Mouse (Mus musculus): Measurements from ENCODE around the gene Slc39a8. TPM values are rescaled to one million over a fixed set of nuclear protein-coding genes. Genes with fewer than 3 reads are reported as not detected.

Slc39a8 gene
- total RNA-seq (2021), result 10 to 100 TPM; 14.3 to 14.4 TPM

- intact Hi-C loops (cut with DNase I), result no loop called here
These were observed at the start of gene Slc39a8 for GRCm38 (mm10) chr3:135825016-135825753. Slc39a8 (plus strand) TSS chr3:135825279.

DNA sequence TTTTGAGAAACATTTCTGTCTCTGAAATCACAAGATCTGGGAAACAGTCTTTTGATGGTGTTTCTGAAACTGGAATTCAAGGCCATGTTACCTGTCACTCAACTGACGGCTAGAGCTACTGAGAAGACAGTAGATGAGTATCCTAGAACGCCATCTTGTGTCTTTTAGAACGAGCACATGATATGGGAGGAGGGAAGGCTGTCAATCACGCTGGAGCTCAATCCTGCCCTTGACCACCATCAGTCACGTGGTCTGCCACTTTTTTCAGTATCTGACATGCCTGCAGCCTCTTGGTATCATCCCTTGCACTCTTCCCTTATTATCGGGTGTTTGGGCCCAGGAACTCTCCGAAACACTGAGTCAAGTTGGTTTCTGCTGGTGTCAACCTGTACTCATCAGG, 40.0 kb upstream of the Slc39a8 start:
- intact Hi-C loops (cut with DNase I), result no loop called here

More at GRCm38 (mm10) chr3:135825016-135825753, at the start of gene Slc39a8:
- peak; percentile 58 for DNase-seq

GRCm38 (mm10) chr3:135796117-135796516, 29.0 kb upstream of the Slc39a8 start:
- intact Hi-C loops (cut with DNase I), result no loop called here
- DNase-seq, result no peak

More for the DNA sequence above, 40.0 kb upstream of the Slc39a8 start:
- DNase-seq, result no peak

- intact Hi-C loops (cut with DNase I), result no loop called here
- DNase-seq, result no peak
These were observed 26.8 kb upstream of the Slc39a8 start for GRCm38 (mm10) chr3:135798241-135798640.

DNA sequence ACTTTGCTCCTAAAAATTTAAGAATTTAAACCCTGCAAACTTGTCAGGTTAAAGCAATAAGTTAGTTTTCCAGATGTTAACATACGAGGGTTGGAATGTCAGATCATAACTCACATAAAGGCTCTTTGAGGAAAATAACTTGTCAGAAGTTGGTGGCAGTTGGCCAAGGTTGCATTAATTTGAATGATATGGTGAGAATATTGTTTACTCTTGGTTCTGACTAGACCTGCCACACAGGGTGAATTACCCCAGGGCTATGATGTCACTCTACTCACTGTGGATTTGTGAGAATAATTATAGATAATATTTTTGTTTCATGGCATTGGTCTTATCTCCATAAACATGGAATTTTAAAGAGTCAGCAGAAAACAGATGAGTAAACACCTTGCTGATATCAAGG, 26.4 kb upstream of the Slc39a8 start:
- intact Hi-C loops (cut with DNase I), result no loop called here
- DNase-seq, result no peak

- DNase-seq, result no peak
- intact Hi-C loops (cut with DNase I), result no loop called here
These were observed 10.4 kb upstream of the Slc39a8 start for GRCm38 (mm10) chr3:135814665-135815064.

DNA sequence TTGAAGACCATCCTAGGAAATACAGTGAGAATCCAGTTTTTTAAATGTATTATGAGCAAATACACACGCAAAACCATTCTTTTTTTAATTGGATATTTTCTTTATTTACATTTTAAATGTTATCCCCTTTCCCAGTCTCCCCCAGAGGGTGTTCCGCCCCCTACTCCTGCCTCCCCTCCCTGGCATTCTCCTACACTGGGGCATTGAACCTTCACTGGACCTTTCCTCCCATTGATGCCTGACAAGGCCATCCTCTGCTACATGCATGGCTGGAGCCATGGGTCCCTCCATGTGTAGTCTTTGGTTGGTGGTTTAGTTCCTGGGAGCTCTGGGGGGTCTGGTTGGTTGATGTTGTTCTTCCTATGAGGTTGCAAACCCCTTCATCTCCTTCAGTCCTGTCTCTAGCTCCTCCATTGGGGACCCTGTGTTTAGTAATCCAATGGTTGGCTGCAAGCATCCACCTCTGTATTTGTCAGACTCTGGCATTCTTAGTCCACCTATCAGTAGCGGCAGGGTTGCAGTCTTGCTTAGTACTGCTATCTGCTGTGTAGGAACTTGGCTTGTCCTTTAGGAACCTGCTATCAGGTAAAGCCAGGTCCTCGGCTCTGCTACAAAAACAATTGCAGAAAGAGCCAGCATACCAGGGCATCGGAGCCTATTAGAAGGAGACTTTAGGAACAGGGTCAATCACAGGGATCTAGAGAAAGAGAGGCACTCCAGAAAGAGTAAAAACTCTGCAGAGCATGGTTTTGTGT, 8.9 kb upstream of the Slc39a8 start:
- intact Hi-C loops (cut with DNase I), result no loop called here
- no peak for DNase-seq

- intact Hi-C loops (cut with DNase I), result no loop called here
- no peak for DNase-seq
These were observed 8.0 kb upstream of the Slc39a8 start for GRCm38 (mm10) chr3:135817124-135817523.

DNA sequence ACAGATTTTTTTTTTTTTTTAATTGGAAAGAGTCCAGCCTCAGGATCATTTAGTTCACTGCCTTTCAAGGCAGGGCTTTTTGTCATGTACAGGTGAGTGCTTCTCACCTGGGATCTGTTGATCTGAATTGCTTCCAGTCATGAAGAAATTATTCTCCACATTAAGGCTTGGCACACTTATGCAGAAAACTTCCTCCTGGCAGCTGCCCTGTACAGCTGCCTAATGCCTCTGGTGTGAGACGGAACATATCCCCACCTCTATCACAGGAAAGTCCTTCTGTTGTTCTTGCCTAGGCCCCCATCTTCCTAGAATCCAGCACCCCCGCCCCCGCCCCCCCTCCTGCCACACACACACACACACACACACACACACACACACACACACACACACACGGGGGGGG, 643 bp upstream of the Slc39a8 start:
- no peak for DNase-seq
- intact Hi-C loops (cut with DNase I), result no loop called here

DNA sequence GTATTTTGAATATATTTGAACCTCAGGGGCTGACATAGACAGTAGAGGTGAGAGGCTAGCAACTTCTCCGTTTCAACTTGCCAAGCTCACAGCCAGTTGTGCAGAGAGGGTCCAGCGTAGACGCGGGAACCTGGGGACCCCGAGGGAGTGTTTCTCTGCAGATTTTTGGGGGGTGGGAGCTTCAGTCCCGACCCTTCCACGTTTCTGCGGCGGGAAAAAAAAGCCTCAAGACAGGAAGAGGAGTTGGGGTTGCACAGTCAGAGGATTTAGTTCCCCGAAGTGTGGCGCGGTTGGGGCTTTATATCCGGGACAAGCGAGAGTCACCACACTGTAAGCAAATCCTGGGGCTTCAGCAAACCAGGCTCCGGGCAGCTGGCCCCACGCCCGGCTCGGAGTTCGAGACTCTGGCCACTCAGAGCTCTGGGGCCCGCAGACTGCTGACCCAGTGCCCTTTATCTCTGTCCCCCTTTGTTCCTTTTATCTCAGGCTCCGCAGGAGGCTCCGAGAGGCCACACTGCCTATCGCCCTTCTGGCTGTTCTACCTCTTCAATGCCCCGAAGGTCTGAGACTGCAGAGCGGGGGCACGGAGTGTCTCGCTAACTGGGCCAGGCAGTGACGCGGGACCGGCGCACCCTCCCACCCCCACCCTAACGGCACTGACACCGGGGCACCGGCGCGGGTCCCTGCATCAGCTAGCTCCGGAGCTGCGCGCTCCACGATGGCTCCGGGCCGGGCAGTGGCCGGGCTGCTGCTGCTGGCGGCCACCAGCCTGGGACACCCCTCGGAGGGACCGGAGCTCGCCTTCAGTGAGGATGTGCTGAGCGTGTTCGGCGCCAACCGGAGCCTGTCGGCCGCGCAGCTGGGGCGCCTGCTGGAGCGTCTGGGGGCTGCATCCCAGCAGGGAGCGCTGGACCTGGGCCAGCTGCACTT, 940 bp downstream of the Slc39a8 start:
- peak; percentile 32 for DNase-seq
- intact Hi-C loops (cut with DNase I), result no loop called here

DNA sequence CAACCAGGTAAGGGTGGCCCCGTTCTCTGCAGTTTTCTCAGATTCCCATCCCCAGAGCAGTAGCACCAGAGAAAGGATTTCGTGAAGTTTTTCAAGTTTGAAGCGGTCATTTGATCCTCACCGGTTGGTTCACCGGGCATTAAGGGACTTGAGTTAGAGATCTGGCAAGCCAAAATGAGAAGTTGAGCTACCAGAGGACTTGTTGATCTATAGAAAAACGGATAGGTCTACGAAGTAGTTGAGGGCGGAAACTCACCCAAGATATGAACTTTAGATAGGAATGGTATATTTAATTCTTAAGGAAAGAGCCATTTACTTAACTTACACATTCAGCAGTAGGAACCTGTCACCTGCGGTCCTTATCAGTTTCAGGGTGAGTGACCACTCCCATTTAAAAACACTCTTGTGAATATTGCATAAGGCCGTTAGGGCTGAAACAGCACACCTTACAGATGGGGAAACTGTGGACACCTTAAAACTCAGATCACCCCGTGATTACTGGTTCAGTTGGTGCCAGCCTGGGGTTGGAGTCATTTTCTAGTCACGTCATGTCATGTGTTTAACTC, 1.7 kb downstream of the Slc39a8 start:
- intact Hi-C loops (cut with DNase I), result no loop called here
- DNase-seq, result no peak

GRCm38 (mm10) chr3:135828000-135828399, 2.9 kb downstream of the Slc39a8 start:
- intact Hi-C loops (cut with DNase I), result no loop called here

GRCm38 (mm10) chr3:135832496-135832895, 7.4 kb downstream of the Slc39a8 start:
- intact Hi-C loops (cut with DNase I), result no loop called here
- DNase-seq, result no peak

More at GRCm38 (mm10) chr3:135828000-135828399, 2.9 kb downstream of the Slc39a8 start:
- DNase-seq, result no peak

GRCm38 (mm10) chr3:135832907-135833306, 7.8 kb downstream of the Slc39a8 start:
- intact Hi-C loops (cut with DNase I), result no loop called here
- DNase-seq, result no peak

GRCm38 (mm10) chr3:135834988-135835387, 9.9 kb downstream of the Slc39a8 start:
- no peak for DNase-seq
- intact Hi-C loops (cut with DNase I), result no loop called here

- intact Hi-C loops (cut with DNase I), result no loop called here
- DNase-seq, result no peak
These were observed 14.5 kb downstream of the Slc39a8 start for GRCm38 (mm10) chr3:135839535-135839934.

- intact Hi-C loops (cut with DNase I), result no loop called here
- DNase-seq, result no peak
These were observed 15.1 kb downstream of the Slc39a8 start for GRCm38 (mm10) chr3:135840185-135840584.

- intact Hi-C loops (cut with DNase I), result no loop called here
- no peak for DNase-seq
These were observed 16.8 kb downstream of the Slc39a8 start for GRCm38 (mm10) chr3:135841716-135842511.

- DNase-seq, result no peak
- intact Hi-C loops (cut with DNase I), result no loop called here
These were observed 18.1 kb downstream of the Slc39a8 start for GRCm38 (mm10) chr3:135843181-135843580.

DNA sequence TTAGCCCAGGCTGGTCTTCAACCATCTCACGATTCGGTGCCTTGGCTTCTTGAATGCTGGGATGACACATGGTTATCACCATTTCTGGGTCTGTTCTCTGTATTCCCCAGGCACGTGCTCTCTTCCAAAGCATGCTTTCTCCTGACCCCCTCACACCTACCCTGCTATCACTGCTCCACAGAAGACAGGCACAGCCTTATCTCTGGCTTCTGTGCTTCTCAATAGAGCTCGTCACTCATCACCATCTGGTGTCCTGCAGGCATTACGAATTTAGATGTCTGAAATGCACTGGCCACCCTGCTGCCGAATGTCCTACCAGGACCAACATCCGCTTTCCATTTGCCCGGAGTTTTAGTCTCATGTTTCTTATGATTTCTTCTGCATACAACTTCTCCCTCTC, 18.6 kb downstream of the Slc39a8 start:
- no peak for DNase-seq
- intact Hi-C loops (cut with DNase I), result no loop called here

Measured in left cerebral cortex, postnatal 4 days (tissue).